Mouse (Mus musculus) kidney, adult 2 months (tissue): ENCODE data around the gene Olfr56.

ENCODE experiments used
- CTCF ChIP-seq: fragments of 200-500 bp; conservative IDR thresholded peaks from 2 replicates; pipeline ENCODE4 v1.5.1; 2011; ENCODE audit warnings: low read depth, mild to moderate bottlenecking, control low read depth, low read length, moderate library complexity, mixed read lengths; ENCODE audit not compliant: insufficient read depth, insufficient read length
- POLR2A ChIP-seq: fragments of 200-500 bp; IDR thresholded peaks from one replicate; pipeline ENCODE4 v1.6.1; 2011; ENCODE audit warnings: low read depth, low read length, control low read depth

DNA sequence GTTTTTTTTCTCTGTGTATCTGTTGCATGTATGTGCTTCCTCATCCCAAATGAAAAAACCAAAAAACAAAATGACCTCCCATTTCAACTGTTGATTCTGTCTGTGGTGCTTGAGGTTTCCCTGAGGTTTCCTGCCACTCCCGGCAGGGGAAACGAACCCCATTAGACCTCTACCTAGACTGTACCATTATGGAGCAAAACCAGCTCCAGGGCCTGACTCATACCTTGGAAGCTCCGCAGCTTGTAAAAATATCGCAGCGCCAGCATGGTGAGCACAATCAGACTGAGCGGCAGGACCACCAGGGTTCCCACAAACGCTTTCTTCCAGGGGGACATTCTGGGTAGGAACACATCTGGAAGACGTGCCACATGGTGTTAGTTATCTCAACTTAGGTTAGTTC is 196.7 kb downstream of the Olfr56 start:
- TF ChIP-seq CTCF (no peak), POLR2A (no peak)
